Mouse (Mus musculus) bone marrow, adult 2 months (tissue): ENCODE measurements at regions not wholly inside any gene's neighbourhood (a gene's known extent, or its start where the extent isn't known, plus 50 kb on each side); places are given as distances from the start of the nearest gene placed in this dataset.

Experiments
- CTCF ChIP-seq: fragments of 200-500 bp; IDR thresholded peaks from 2 replicates; pipeline ENCODE4 v1.5.1; 2011; ENCODE audit warnings: low read length, control low read depth; ENCODE audit not compliant: control insufficient read depth, insufficient read depth
- POLR2A ChIP-seq: fragments of 200-500 bp; IDR thresholded peaks from 2 replicates; pipeline ENCODE4 v1.6.1; 2011; ENCODE audit warnings: low read depth, mild to moderate bottlenecking, control low read depth, low read length, borderline replicate concordance; ENCODE audit not compliant: control insufficient read depth

GRCm38 (mm10) chr6:13294393-13294792 lies 69.6 kb upstream of the Vwde start:
- no peak for TF ChIP-seq CTCF
- no peak for TF ChIP-seq POLR2A
